Mouse (Mus musculus) left cerebral cortex, adult 9 months (tissue): ENCODE measurements at regions not wholly inside any gene's neighbourhood (a gene's known extent, or its start where the extent isn't known, plus 50 kb on each side); places are given as distances from the start of the nearest gene placed in this dataset.

Experiments
- DNase-seq, 2 experiments: peaks; one replicate each; pipeline ENCODE4 v3.0.0; 2022; ENCODE audit warnings: low spot score in 2 of 2

- no peak for DNase-seq
Observed at GRCm38 (mm10) chr1:169156875-169157274, 374.4 kb downstream of the Nuf2 start.

GRCm38 (mm10) chr1:169155484-169156459 lies 375.5 kb downstream of the Nuf2 start:
- peak; percentile 28 to 82 for DNase-seq

- no peak for DNase-seq
Observed at GRCm38 (mm10) chr1:169142216-169142615, 389.0 kb downstream of the Nuf2 start.

- no peak for DNase-seq
Observed at GRCm38 (mm10) chr1:169140056-169140455, 391.2 kb downstream of the Nuf2 start.

GRCm38 (mm10) chr1:169139507-169139906 lies 391.8 kb downstream of the Nuf2 start:
- no peak for DNase-seq

DNA sequence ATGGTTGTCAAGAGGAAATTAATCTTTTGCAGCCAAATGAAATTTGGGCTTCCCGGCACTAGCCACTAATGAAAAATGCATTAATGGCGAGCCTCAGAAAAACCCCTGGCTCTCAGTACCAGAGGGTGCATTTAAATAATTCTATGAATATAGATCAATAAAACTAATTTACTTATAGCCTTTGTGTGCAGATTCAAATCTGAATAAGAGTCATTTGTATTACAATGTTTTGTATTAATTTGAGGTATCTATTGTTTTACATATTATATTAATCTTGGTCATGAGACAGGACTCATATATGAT lies 392.1 kb downstream of the Nuf2 start:
- no peak for DNase-seq

DNA sequence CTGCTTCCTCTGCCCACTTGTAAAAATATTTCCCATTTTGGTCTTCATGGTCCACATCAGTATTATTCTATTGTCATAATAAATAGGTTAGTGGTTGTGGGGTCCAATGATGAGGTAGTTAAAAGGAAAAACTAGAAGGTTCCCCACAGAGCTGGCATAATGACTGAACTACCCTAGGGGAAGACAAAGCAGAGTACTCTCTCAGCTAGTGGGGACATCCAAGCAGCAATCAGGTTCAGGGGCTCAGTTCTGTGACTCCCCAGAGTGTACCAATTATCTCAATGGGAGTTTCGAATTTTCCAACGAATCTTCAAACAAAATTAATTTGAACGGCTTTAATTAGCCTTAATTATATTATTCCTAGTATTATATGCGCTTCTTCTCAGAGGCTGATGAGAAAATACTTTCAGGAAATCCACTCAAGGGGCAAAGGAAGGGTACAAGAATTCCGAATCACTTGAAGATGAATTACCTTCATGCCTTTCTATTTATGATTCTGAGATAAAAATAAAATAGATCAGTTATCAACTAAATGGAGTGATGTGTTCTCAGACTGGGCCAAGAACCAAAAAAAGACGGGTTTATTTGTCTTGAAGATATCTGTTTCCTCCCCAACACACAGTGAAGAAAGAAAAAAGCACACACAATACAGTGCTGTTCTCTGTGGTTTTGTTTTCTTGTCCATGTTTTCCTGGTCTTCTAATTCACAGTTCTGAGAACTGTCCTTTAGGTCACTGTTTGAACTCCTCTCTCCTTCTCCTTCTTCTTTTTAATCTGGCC lies 392.7 kb downstream of the Nuf2 start:
- no peak for DNase-seq

DNA sequence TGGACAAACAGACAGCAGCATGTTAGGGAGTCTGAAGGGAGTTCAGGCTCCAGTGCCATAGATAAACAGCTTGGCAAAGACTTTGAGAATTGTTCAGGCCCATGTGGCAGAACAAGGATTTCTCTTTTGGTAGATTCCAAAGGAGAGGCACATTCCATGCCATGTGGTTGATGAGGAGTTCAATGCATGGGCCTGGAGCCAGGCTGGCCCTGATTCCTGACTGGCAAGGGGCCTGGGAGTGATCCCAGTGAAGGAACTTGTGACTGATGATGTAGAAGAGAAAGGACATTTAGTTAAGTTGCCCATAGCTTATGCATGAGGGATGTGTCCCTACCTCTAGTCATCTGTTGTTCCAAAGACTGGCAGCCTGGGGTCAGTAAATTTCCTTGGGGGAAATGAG lies 395.7 kb downstream of the Nuf2 start:
- DNase-seq: no peak

- DNase-seq: no peak
Observed at GRCm38 (mm10) chr1:169103669-169104068, 427.6 kb downstream of the Nuf2 start.

GRCm38 (mm10) chr1:169103113-169103512 lies 428.2 kb downstream of the Nuf2 start:
- no peak for DNase-seq

DNA sequence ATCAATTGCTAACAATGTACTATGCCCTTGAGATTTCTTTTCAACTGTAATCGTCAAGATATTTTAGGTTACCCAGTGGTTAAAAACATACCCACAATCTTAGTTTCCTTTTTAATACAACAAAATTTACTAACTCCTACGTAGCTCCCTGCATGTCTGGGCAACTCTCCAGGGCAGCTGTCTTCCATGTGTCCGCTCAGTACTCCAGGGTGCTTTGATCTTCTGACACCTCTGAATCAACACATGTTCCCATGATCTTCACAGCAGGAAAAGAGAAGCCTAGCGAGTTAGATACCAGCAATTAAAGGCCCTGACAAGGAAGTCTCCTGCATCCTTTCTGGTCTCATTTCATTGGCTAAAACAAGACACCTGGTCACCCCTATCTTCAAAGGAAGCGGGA lies 432.0 kb downstream of the Nuf2 start:
- DNase-seq: no peak

- no peak for DNase-seq
Observed at GRCm38 (mm10) chr1:169096737-169097136, 434.5 kb downstream of the Nuf2 start.

GRCm38 (mm10) chr1:169093602-169094354 lies 437.5 kb downstream of the Nuf2 start:
- DNase-seq: no peak

GRCm38 (mm10) chr1:169086032-169086431 lies 445.2 kb downstream of the Nuf2 start:
- no peak for DNase-seq

- DNase-seq: no peak
Observed at GRCm38 (mm10) chr1:169080686-169081085, 450.6 kb downstream of the Nuf2 start.

DNA sequence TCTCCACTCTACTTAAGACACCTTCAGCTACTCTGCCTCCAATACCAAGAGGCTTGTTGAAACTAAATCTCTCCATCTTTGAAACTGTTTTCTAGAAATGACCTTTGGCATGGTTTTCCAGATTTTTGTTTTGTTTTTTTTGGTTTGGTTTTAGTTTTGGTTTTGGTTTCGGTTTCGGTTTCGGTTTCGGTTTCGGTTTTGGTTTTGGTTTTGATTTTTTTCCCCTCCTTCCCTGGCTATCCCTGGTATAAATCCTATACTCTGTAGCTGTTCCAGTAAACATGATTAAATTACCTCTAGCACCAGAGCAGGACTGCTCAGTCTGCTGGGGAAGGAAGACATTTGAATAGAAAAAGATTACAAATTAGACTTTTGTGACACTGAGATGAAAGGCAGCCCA lies 454.0 kb downstream of the Nuf2 start:
- DNase-seq: no peak

DNA sequence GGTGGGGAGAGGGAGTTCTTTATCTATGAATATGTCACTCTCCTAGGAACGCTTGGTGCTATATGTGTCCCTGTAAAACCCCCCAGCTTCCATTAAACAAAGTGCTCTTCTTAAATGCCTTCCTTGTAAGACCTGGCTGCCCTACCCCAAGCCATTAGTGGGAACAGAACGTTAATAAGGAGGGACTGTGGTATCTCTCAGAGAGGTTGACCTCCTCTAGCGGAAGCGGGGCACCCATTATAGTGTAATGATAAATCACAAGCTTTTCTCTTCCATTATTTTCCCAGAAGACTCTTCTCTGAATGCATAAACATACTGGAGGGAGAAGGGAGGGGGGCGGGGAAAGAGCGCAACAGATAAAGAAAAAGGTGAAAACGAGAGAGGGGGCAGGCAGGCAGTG lies 455.3 kb downstream of the Nuf2 start:
- DNase-seq: no peak

GRCm38 (mm10) chr1:169071366-169071765 lies 459.9 kb downstream of the Nuf2 start:
- no peak for DNase-seq

- DNase-seq: no peak
Observed at GRCm38 (mm10) chr1:169069647-169070046, 461.6 kb downstream of the Nuf2 start.

DNA sequence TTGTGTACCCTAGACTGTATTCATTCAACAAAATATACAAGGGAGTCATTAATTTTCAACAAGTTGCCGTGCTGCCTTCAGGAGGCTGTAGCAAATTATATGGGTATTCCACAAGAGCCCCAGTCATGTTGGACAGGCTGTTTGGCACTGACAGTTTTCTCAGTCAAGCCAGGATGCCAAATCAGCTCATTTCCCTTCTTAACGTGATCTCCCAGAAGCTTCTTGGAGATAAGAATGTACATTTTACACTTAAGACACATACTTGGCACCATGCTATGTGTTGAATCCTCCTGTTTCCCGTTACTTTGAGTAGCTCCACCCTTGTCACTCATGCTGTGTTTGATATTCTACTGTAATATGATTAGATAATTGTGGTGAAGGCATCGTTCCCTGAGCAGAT lies 464.5 kb downstream of the Nuf2 start:
- DNase-seq: no peak

DNA sequence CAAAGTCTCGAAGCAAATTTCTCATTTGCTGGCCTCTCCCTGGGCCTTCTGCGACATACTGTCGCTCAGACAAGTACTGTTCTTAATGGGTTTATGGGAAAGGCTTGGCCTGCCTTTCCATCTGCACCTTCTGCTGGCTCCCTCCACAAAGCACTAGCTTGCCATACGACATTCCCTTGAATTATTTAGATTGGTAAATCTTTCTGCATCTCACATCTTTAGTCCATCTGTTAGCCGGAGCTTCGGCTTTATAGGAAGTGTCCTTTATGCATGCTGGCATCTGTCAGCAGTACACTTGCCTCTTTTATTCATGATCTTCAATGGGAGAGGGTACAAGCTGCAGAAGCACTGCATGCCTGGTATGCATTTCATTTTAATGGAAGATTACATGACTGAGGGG lies 470.6 kb downstream of the Nuf2 start:
- DNase-seq: peak in 1 of 2 experiments; percentile 37

DNA sequence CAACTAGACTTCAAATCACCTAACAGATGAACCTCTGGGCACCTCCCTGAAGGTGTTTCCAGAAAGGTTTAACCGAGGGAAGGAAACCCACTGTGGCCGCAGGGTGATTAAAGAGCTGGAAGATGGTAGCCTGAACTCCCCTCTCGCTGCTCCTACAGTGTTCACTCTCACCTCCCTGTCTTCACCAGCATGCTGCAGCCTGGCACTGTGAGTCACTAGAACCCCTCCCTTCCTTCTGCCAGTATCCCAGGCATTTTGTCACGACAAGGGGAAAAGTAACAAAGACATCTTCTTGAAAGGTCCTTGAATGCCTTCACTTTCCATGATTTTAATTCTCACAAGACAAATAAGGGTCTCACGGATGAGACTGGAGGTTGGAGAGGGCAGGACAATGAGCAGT lies 471.1 kb downstream of the Nuf2 start:
- no peak for DNase-seq
